Mouse (Mus musculus): ENCODE measurements around the gene Gpr160. TPM values are rescaled to one million over a fixed set of nuclear protein-coding genes. Genes with fewer than 3 reads are reported as not detected.

Gene Gpr160
- polyA plus RNA-seq, 1 experiment from 2014 or later, result 1.7 TPM

Other genes starting within 250 kb of the Gpr160 start
- 0.12 TPM in 1 of 2 replicates, not detected in the other for gene Lrriq4, start 211.4 kb upstream of the Gpr160 start, polyA plus RNA-seq (2014; fragmentation: Nextera tagmentation; extraction: Ambion mirVana)
- 0.50 and 0.66 TPM in 2 replicates for gene Lrrc34, start 208.1 kb upstream of the Gpr160 start, polyA plus RNA-seq (2014; fragmentation: Nextera tagmentation; extraction: Ambion mirVana)
- gene Lrrc31, start 156.1 kb upstream of the Gpr160 start, polyA plus RNA-seq (2014; fragmentation: Nextera tagmentation; extraction: Ambion mirVana), result not detected in 2 replicates
- not detected in 2 replicates for gene Samd7, start 109.7 kb upstream of the Gpr160 start, polyA plus RNA-seq (2014; fragmentation: Nextera tagmentation; extraction: Ambion mirVana)
- gene Sec62, start 63.1 kb upstream of the Gpr160 start, polyA plus RNA-seq (2014; fragmentation: Nextera tagmentation; extraction: Ambion mirVana), result 88.1 and 102 TPM in 2 replicates
- 11.0 and 13.5 TPM in 2 replicates for gene Phc3, start 113.5 kb downstream of the Gpr160 start, polyA plus RNA-seq (2014; fragmentation: Nextera tagmentation; extraction: Ambion mirVana)
- gene Prkci, start 139.8 kb downstream of the Gpr160 start, polyA plus RNA-seq (2014; fragmentation: Nextera tagmentation; extraction: Ambion mirVana), result 30.2 and 42.7 TPM in 2 replicates
- 38.3 and 39.7 TPM in 2 replicates for gene Skil, start 239.1 kb downstream of the Gpr160 start, polyA plus RNA-seq (2014; fragmentation: Nextera tagmentation; extraction: Ambion mirVana)